23 mouse cellular contexts compared by ENCODE assay signal in the genomic region with DNA sequence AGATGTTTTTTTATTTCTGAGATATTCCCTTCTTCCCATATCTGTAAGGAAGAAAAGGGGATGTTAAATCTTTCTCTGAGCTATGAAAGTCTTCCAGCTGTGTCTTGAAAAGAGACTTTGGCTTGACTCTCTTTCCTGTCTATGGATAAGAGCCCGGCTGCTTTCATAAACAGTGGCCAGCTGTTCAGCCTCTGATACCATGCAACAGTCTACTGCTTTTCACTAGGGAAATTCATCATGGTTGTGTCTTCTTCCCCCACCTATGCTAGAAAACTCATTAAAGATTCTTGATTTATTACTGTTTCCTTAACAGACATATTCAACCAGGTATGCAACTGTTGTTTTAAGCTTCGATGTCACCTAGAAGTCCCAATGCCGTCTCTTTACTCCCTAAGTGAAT.
DNase-seq lines count a peak whose midpoint lies in the region; ATAC-seq and TF ChIP-seq lines count a peak whose summit lies in the region.
"Had no signal": no experiment of that assay in that cellular context is flagged by ENCODE, and none has a peak within 500 bp of the region (broad histone marks: within the 10 kb centered on the region; RNA-seq: fewer than 3 reads in every experiment).

No protein-coding gene starts in this region.

- no peaks in the 10 kb centered on the region for H3K36me3 ChIP-seq in heart, embryonic 13.5 days
- no peaks in the 10 kb centered on the region for H3K36me3 ChIP-seq in heart, embryonic 10.5 days
- H3K36me3 ChIP-seq in kidney, postnatal 0 days (ENCODE audit: insufficient read depth, low read length) = no peaks in the 10 kb centered on the region
- no peaks in the 10 kb centered on the region for H3K36me3 ChIP-seq in lung, embryonic 16.5 days (ENCODE audit: control insufficient read depth, insufficient read depth, low read length)
- H3K36me3 ChIP-seq: hindbrain, embryonic 12.5 days; intestine, embryonic 15.5 days; liver, embryonic 12.5 days had no signal

- TF ChIP-seq CTCF in kidney, postnatal 0 days (IDR thresholded peaks at IDR 0.05; ENCODE audit: low read depth) = no peak

- no peak overlapping the region for H3K4me3 ChIP-seq in heart, embryonic 13.5 days
- no peak overlapping the region for H3K4me3 ChIP-seq in heart, embryonic 10.5 days
- H3K4me3 ChIP-seq in kidney, postnatal 0 days (replicated peaks; ENCODE audit: low read depth, low read length) = no peak overlapping the region
- H3K4me3 ChIP-seq in lung, embryonic 16.5 days (ENCODE audit: low read length) = no peak overlapping the region
- H3K4me3 ChIP-seq: erythroblast, embryonic 14.5 days; gastrocnemius, adult 2 months; hindbrain, embryonic 12.5 days; intestine, embryonic 15.5 days; liver, embryonic 12.5 days had no signal

- H3K4me1 ChIP-seq in heart, embryonic 13.5 days = peaks cover 18% of the 10 kb centered on the region
- no peaks in the 10 kb centered on the region for H3K4me1 ChIP-seq in heart, embryonic 10.5 days
- H3K4me1 ChIP-seq in kidney, postnatal 0 days (replicated peaks; ENCODE audit: insufficient read depth, low read length) = no peaks in the 10 kb centered on the region
- peaks cover 7% of the 10 kb centered on the region for H3K4me1 ChIP-seq in lung, embryonic 16.5 days (replicated peaks; ENCODE audit: control insufficient read depth, insufficient read depth, low read length)
- H3K4me1 ChIP-seq: hindbrain, embryonic 12.5 days; liver, embryonic 12.5 days had no signal

- H3K9ac ChIP-seq in heart, embryonic 13.5 days = no peak overlapping the region
- no peak overlapping the region for H3K9ac ChIP-seq in kidney, postnatal 0 days (ENCODE audit: low read depth, low read length)
- no peak overlapping the region for H3K9ac ChIP-seq in lung, embryonic 16.5 days (ENCODE audit: low read length)
- H3K9ac ChIP-seq: hindbrain, embryonic 12.5 days; intestine, embryonic 15.5 days; liver, embryonic 12.5 days; liver, postnatal 0 days had no signal

- no peaks in the 10 kb centered on the region for H3K9me3 ChIP-seq in heart, embryonic 13.5 days
- H3K9me3 ChIP-seq in heart, embryonic 10.5 days = no peaks in the 10 kb centered on the region
- H3K9me3 ChIP-seq in kidney, postnatal 0 days (replicated peaks; ENCODE audit: low read length) = no peaks in the 10 kb centered on the region
- no peaks in the 10 kb centered on the region for H3K9me3 ChIP-seq in lung, embryonic 16.5 days (ENCODE audit: control insufficient read depth, low read length)
- H3K9me3 ChIP-seq: hindbrain, embryonic 12.5 days; intestine, embryonic 15.5 days; liver, embryonic 12.5 days had no signal

- H3K27me3 ChIP-seq in heart, embryonic 13.5 days (replicated peaks) = no peaks in the 10 kb centered on the region
- no peaks in the 10 kb centered on the region for H3K27me3 ChIP-seq in heart, embryonic 10.5 days (ENCODE audit: insufficient read depth, poor library complexity, severe bottlenecking)
- H3K27me3 ChIP-seq in kidney, postnatal 0 days (ENCODE audit: insufficient read depth, low read length) = no peaks in the 10 kb centered on the region
- no peaks in the 10 kb centered on the region for H3K27me3 ChIP-seq in lung, embryonic 16.5 days (ENCODE audit: control insufficient read depth, insufficient read depth, low read depth, low read length)
- H3K27me3 ChIP-seq: hindbrain, embryonic 12.5 days; intestine, embryonic 15.5 days; liver, embryonic 12.5 days had no signal

- peak overlapping the region; percentile 61 for H3K27ac ChIP-seq in heart, embryonic 13.5 days (replicated peaks)
- no peak overlapping the region for H3K27ac ChIP-seq in heart, embryonic 10.5 days
- no peak overlapping the region for H3K27ac ChIP-seq in kidney, postnatal 0 days
- H3K27ac ChIP-seq in lung, embryonic 16.5 days (ENCODE audit: low read length) = no peak overlapping the region
- H3K27ac ChIP-seq: gastrocnemius, adult 2 months; hindbrain, embryonic 12.5 days; hindbrain, postnatal 0 days; intestine, embryonic 15.5 days; liver, embryonic 12.5 days had no signal

- no peak overlapping the region for H3K4me2 ChIP-seq in heart, embryonic 13.5 days
- no peak overlapping the region for H3K4me2 ChIP-seq in kidney, postnatal 0 days (ENCODE audit: low read length)
- no peak overlapping the region for H3K4me2 ChIP-seq in lung, embryonic 16.5 days (ENCODE audit: low read depth, low read length)
- H3K4me2 ChIP-seq: heart, embryonic 11.5 days; hindbrain, embryonic 12.5 days; intestine, embryonic 15.5 days; liver, embryonic 12.5 days had no signal

- ATAC-seq in heart, embryonic 13.5 days (ENCODE audit: extremely low read depth, insufficient number of reproducible peaks, low FRiP score, low TSS enrichment) = no peak
- ATAC-seq in kidney, postnatal 0 days (replicated peaks; ENCODE audit: low FRiP score, low read depth) = no peak
- ATAC-seq in lung, embryonic 16.5 days (ENCODE audit: low read depth) = peak; percentile 70
- ATAC-seq: forebrain, embryonic 16.5 days; hindbrain, postnatal 0 days; intestine, embryonic 15.5 days; liver, embryonic 12.5 days; liver, postnatal 0 days had no signal

- no peak for DNase-seq in heart, embryonic 10.5 days (ENCODE audit: low spot score)
- DNase-seq in kidney, postnatal 0 days (ENCODE audit: low spot score) = peak; percentile 81
- no peak for DNase-seq in kidney, adult 8-10 months
- DNase-seq in lung, postnatal 25 days (ENCODE audit: low spot score) = no peak
- DNase-seq: adrenal gland, postnatal 25 days; B cell, adult 2 months; cerebellum, adult 11-12 months; cerebellum, adult 9-11 months; gastrocnemius, adult 2 months; gastrocnemius, postnatal 36 days; layer of hippocampus, postnatal 36 days; left cerebral cortex, postnatal 4 days; liver, postnatal 0 days; midbrain, embryonic 14.5 days had no signal

- WGBS in heart, embryonic 13.5 days = 60% methylated on average over 3 of the region's 3 CpGs
- 71% methylated on average over 3 of the region's 3 CpGs for WGBS in heart, embryonic 10.5 days
- whole genome bisulfite sequencing in kidney, postnatal 0 days = 18% methylated on average over 3 of the region's 3 CpGs
- WGBS in lung, embryonic 16.5 days = 59% methylated on average over 3 of the region's 3 CpGs
